Mouse (Mus musculus): ENCODE measurements at regions not wholly inside any gene's neighbourhood (a gene's known extent, or its start where the extent isn't known, plus 50 kb on each side); places are given as distances from the start of the nearest gene placed in this dataset.

DNA sequence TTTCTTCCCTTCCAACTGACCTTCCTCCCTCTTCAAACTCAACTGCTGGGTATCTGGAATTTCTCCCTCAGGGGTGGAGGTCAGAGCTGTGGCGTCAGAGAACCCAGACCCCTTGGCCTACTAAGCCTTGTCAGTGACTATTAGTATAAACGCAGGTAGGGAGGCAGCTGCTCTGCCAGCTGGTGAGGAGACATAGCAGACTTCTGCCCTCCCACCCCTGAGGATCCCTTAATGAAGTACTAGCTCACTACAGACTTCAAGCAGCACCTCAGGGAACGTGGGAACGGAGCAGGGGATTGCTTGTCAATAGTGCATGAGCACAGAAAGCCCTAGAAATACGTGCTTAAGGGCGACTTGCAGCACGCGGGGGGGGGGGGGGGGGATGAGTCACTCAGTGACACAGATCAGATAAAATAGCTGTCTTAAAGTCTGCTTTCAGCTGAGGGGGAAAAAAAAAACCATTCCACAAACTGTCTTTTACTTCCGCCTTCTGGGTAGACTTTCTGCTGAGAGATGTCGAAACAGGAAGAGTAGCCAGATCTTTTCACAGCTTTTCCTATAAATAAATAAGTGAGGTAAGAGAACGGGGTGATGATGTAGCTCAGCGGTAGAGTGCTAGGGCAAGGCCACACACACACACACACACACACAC, 144.1 kb downstream of the Basp1 start:
- in situ Hi-C loops (cut with MboI; ENCODE audit: low sequenced_read_pairs in 2 of 2, unreplicated experiment in 2 of 2), result no loop called here
- DNase-seq (ENCODE audit: low read depth, low spot score), result no peak
- TF ChIP-seq HCFC1 (IDR thresholded peaks at IDR 0.05; ENCODE audit: borderline replicate concordance, insufficient read depth, low read length) (no peak), ZC3H11A (IDR thresholded peaks at IDR 0.05; ENCODE audit: borderline replicate concordance, low read depth, low read length) (no peak), CHD2 (IDR thresholded peaks at IDR 0.05; ENCODE audit: low read depth, low read length) (no peak), ZNF384 (IDR thresholded peaks at IDR 0.05; ENCODE audit: low read depth, low read length) (no peak), MAFK (IDR thresholded peaks at IDR 0.05; ENCODE audit: insufficient read depth, low read depth, low read length) (no peak)

DNA sequence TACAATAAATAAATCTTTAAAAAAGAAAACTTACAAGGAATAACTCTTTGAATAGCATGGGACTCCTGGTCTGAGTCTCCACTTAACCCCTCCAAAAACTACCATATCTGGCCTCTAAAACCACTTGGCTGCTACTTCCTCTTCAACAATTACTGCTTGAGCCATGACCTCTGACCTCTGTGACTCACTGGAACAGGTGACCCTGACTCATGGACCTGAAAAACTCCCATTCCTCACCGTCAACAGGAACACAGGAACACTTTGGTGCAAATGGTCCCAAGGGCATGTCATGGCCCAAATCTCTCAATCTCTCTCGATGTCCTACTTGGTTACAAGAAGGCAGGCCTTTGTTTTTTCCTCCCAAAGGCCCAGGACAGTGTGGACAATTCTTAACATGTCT, 145.1 kb downstream of the Basp1 start:
- Histone ChIP-seq H3K9ac (ENCODE audit: insufficient read depth, low read depth, low read length, poor library complexity, severe bottlenecking) (no peak overlapping the region), H3K4me3 (ENCODE audit: insufficient read depth in 1 of 2, low read depth in 1 of 2, low read length in 2 of 2, poor library complexity in 1 of 2, severe bottlenecking in 1 of 2) (no peak overlapping the region), H3K4me1 (ENCODE audit: control insufficient read depth in 2 of 2, insufficient read depth in 2 of 2, low read length in 2 of 2, poor library complexity in 1 of 2) (peaks cover 2 to 4% of the 10 kb centered on the region in 2 experiments; a peak in 1 of 4 replicates), H3K9me3 (ENCODE audit: control insufficient read depth, insufficient read depth, low read depth, low read length) (no peaks in the 10 kb centered on the region), H3K27ac (ENCODE audit: insufficient read depth, low read depth, low read length, poor library complexity, severe bottlenecking) (no peak overlapping the region), H3K36me3 (ENCODE audit: control insufficient read depth, insufficient read depth, low read length, poor library complexity, severe bottlenecking) (no peaks in the 10 kb centered on the region)
- TF ChIP-seq ZNF384 (IDR thresholded peaks at IDR 0.05; ENCODE audit: low read depth, low read length) (no peak), MAFK (IDR thresholded peaks at IDR 0.05; ENCODE audit: insufficient read depth, low read depth, low read length) (no peak), HCFC1 (IDR thresholded peaks at IDR 0.05; ENCODE audit: borderline replicate concordance, insufficient read depth, low read length) (no peak), CHD2 (IDR thresholded peaks at IDR 0.05; ENCODE audit: low read depth, low read length) (no peak), ZC3H11A (IDR thresholded peaks at IDR 0.05; ENCODE audit: borderline replicate concordance, low read depth, low read length) (no peak)
- DNase-seq (ENCODE audit: low read depth, low spot score), result no peak
- in situ Hi-C loops (cut with MboI; ENCODE audit: low sequenced_read_pairs in 2 of 2, unreplicated experiment in 2 of 2), result no loop called here

More for the DNA sequence above, 144.1 kb downstream of the Basp1 start:
- peaks cover 2 to 4% of the 10 kb centered on the region in 2 experiments; a peak in 1 of 4 replicates for H3K4me1 ChIP-seq (ENCODE audit: control insufficient read depth in 2 of 2, insufficient read depth in 2 of 2, low read length in 2 of 2, poor library complexity in 1 of 2)
- H3K9ac ChIP-seq (ENCODE audit: insufficient read depth, low read depth, low read length, poor library complexity, severe bottlenecking), result no peak overlapping the region
- no peaks in the 10 kb centered on the region for H3K9me3 ChIP-seq (ENCODE audit: control insufficient read depth, insufficient read depth, low read depth, low read length)
- H3K4me3 ChIP-seq (ENCODE audit: insufficient read depth in 1 of 2, low read depth in 1 of 2, low read length in 2 of 2, poor library complexity in 1 of 2, severe bottlenecking in 1 of 2), result no peak overlapping the region
- no peak overlapping the region for H3K27ac ChIP-seq (ENCODE audit: insufficient read depth, low read depth, low read length, poor library complexity, severe bottlenecking)
- no peaks in the 10 kb centered on the region for H3K36me3 ChIP-seq (ENCODE audit: control insufficient read depth, insufficient read depth, low read length, poor library complexity, severe bottlenecking)

DNA sequence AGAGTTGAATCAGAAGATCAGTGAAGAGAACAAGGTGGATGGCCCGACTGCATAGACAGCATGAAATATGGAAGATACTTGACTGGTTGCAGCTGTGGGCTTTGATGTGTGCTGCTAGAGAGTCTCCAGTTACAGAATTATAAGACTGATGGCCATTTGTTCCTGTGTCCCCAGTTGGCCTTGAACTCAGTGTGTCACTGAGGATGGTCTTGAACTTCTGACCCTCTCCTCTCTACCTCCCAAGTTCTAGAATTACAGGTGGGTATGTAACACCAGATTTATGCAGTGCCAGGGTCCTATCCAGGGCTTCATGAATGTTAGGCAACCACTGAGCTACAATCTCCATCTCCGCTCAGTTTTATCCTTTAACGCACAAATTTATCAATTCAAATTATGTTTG, 146.1 kb downstream of the Basp1 start:
- Histone ChIP-seq H3K27ac (ENCODE audit: insufficient read depth, low read depth, low read length, poor library complexity, severe bottlenecking) (no peak overlapping the region), H3K9me3 (ENCODE audit: control insufficient read depth, insufficient read depth, low read depth, low read length) (no peaks in the 10 kb centered on the region), H3K9ac (ENCODE audit: insufficient read depth, low read depth, low read length, poor library complexity, severe bottlenecking) (no peak overlapping the region), H3K4me3 (ENCODE audit: insufficient read depth in 1 of 2, low read depth in 1 of 2, low read length in 2 of 2, poor library complexity in 1 of 2, severe bottlenecking in 1 of 2) (no peak overlapping the region), H3K36me3 (ENCODE audit: control insufficient read depth, insufficient read depth, low read length, poor library complexity, severe bottlenecking) (no peaks in the 10 kb centered on the region), H3K4me1 (ENCODE audit: control insufficient read depth in 2 of 2, insufficient read depth in 2 of 2, low read length in 2 of 2, poor library complexity in 1 of 2) (peaks cover 2 to 4% of the 10 kb centered on the region in 2 experiments; a peak in 1 of 4 replicates)
- no peak for DNase-seq (ENCODE audit: low read depth, low spot score)
- in situ Hi-C loops (cut with MboI; ENCODE audit: low sequenced_read_pairs in 2 of 2, unreplicated experiment in 2 of 2), result no loop called here
- no peak for TF ChIP-seq ZC3H11A (IDR thresholded peaks at IDR 0.05; ENCODE audit: borderline replicate concordance, low read depth, low read length)
- TF ChIP-seq HCFC1 (IDR thresholded peaks at IDR 0.05; ENCODE audit: borderline replicate concordance, insufficient read depth, low read length), result no peak
- TF ChIP-seq ZNF384 (IDR thresholded peaks at IDR 0.05; ENCODE audit: low read depth, low read length), result no peak
- TF ChIP-seq CHD2 (IDR thresholded peaks at IDR 0.05; ENCODE audit: low read depth, low read length), result no peak
- TF ChIP-seq MAFK (IDR thresholded peaks at IDR 0.05; ENCODE audit: insufficient read depth, low read depth, low read length), result no peak

DNA sequence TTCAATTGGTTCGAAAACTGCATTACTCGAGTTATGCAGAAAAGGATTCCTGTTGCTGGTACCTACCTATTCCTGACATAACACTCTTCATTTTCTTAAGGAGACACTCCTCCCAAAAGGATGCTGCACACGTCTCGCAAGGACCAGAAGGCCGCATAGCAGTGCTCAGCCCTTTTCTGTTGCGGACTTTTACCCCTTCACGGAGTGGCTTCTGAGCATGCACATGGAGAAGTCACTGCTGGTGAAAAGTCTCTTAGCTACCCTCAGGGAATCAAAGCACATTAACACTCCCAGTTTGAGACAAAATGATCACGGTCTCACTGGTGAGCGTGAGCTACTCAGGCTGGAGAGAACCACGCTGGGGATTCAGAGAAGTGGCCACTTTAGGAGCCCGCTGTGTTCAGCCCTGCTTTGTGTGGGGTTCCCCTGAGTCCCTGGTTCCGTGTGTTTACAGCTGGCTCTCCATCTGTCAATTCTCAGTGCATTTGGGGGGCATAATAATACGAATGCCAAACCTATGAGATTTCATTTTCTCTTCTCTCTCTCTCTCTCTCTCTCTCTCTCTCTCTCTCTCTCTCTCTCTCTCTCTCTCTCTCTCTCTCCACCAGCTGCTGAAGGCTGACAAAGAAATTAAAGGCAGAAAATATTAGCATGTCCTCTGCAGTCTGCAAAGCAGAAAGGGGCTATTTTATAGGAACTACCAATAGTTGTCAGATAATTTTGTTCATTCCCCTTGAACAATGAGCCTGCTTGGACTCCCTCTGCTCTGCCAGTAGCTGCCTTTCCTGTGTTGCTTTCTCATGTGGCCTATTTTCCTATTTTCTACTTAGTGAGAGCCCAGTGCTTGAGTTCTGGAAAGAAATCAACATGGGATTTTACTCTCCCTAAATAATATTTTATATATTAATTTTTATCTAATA, 160.7 kb downstream of the Basp1 start:
- H3K9ac ChIP-seq (ENCODE audit: insufficient read depth, low read depth, low read length, poor library complexity, severe bottlenecking), result no peak overlapping the region
- no peak for DNase-seq (ENCODE audit: low read depth, low spot score)
- TF ChIP-seq ZC3H11A (IDR thresholded peaks at IDR 0.05; ENCODE audit: borderline replicate concordance, low read depth, low read length) (no peak), HCFC1 (IDR thresholded peaks at IDR 0.05; ENCODE audit: borderline replicate concordance, insufficient read depth, low read length) (no peak), ZNF384 (IDR thresholded peaks at IDR 0.05; ENCODE audit: low read depth, low read length) (no peak), MAFK (IDR thresholded peaks at IDR 0.05; ENCODE audit: insufficient read depth, low read depth, low read length) (no peak), CHD2 (IDR thresholded peaks at IDR 0.05; ENCODE audit: low read depth, low read length) (no peak)
- in situ Hi-C loops (cut with MboI; ENCODE audit: low sequenced_read_pairs in 2 of 2, unreplicated experiment in 2 of 2), result no loop called here
- H3K27ac ChIP-seq (ENCODE audit: insufficient read depth, low read depth, low read length, poor library complexity, severe bottlenecking), result no peak overlapping the region
- H3K4me3 ChIP-seq (ENCODE audit: insufficient read depth in 1 of 2, low read depth in 1 of 2, low read length in 2 of 2, poor library complexity in 1 of 2, severe bottlenecking in 1 of 2), result no peak overlapping the region
- H3K9me3 ChIP-seq (ENCODE audit: control insufficient read depth, insufficient read depth, low read depth, low read length), result no peaks in the 10 kb centered on the region
- no peaks in the 10 kb centered on the region for H3K4me1 ChIP-seq (ENCODE audit: control insufficient read depth in 2 of 2, insufficient read depth in 2 of 2, low read length in 2 of 2, poor library complexity in 1 of 2)
- no peaks in the 10 kb centered on the region for H3K36me3 ChIP-seq (ENCODE audit: control insufficient read depth, insufficient read depth, low read length, poor library complexity, severe bottlenecking)
